Mouse (Mus musculus): Measurements from ENCODE around the gene Lrch3.
A peak's percentile ranks its signal among the peaks of the same experiment; 100 is the strongest.
"Not testable (repeated sequence)": the region's sequence is repeated elsewhere in the genome, so short reads cannot be mapped to it uniquely, and the experiment has no call there.

Gene Lrch3

DNA sequence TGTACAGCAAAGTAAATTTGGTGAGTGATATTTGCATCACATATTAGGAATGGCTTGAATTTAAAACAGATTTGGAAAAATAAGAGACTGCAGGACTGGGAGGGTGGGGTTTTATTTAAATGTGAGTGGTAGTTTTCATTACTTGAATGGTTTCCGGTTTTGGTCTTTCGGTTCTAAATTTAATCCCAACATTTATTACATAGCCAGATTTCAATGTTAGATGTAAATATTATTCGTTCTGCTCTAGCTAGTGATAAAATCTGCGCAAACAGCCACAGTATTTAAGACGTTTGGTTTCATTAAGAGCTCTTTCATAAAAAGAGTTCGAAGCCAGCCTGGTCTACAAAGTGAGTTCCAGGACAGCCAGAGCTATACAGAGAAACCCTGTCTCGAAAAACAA, 688 bp upstream of the Lrch3 start:
- no peak for DNase-seq (ENCODE audit: low read depth)

DNA sequence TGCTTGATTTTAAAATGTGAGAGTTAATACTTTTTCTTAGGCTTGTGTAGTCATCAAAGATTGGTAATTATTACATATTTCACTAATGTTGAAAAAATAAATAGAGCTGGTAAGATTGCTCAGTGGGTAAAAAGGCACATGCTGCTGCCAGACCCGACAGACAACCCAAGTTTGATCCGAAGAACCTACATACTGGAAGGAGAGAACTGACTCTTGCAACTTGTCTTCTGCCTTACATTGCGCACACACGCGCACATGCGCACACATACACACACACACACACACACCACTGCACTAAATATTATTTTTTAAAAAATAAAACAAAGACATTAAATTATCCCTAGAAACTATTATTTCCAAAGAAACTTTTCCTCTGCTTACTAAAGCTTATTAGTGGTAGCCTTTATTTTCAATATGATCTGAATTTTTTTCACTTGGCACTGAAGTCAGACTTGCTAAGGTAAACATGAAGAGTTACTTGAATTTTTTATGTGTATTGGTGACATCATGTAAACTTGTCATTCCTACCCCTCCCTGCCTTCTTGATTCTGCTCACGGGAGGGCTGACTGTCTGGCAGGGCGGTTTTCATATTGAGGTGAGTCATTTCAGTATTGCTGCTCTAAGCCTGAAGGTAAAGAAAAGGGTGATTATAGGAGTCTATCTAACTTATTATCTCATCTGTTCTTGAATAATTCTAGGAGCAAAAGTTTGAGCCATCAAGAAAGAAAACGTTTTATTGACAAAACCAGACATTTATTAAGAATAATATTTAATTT, 1.6 kb downstream of the Lrch3 start:
- no peak for DNase-seq (ENCODE audit: low read depth)

DNA sequence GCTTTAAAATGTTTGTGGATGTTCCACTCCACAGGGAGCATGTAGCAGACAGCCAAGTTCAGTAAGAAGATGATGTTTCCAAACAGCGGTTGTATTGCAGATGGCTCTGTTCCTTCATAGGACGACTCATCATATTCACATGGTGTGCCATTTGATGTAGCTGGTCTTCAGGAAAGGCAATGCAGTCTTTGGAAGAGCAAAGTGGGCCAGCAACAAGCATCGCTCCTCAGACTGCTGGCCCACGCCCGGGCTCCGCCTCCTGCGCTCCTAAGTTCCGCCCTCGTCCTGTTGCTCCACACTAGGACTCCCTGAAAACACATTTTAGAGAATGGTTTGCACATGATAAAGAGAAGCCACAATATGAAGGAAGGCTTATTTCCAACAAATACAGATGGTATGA, 12.7 kb downstream of the Lrch3 start:
- not testable (repeated sequence) for DNase-seq (ENCODE audit: low read depth)

- no peak for DNase-seq (ENCODE audit: low read depth)
Measured at GRCm38 (mm10) chr16:32927044-32927443, 13.1 kb downstream of the Lrch3 start.

- DNase-seq (ENCODE audit: low read depth) = no peak
Measured at GRCm38 (mm10) chr16:32929918-32930317, 16.0 kb downstream of the Lrch3 start.

DNA sequence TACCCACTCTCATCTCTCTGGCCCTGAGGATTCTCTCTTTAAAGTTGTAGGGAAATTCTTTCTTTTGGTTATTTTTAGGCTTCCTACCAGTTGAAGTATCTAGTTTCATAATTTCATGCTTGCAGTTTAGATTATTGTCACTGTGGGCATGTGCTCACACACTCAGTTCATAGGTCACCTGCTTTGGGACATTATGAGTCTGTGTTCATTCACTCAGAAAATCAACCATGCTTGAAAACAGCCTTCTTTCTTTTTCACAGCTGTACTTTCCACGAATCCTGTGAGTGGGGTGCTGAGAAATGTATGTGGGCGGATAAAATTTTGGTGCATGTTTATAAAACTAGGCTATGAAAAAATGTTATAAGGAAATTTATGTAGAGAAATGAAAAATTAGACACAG, 20.6 kb downstream of the Lrch3 start:
- no peak for DNase-seq (ENCODE audit: low read depth)

GRCm38 (mm10) chr16:32935088-32935487, 21.2 kb downstream of the Lrch3 start:
- no peak for DNase-seq (ENCODE audit: low read depth)

- DNase-seq (ENCODE audit: low read depth) = no peak
Measured at GRCm38 (mm10) chr16:32937358-32937757, 23.5 kb downstream of the Lrch3 start.

GRCm38 (mm10) chr16:32939301-32939700, 25.4 kb downstream of the Lrch3 start:
- not testable (repeated sequence) for DNase-seq (ENCODE audit: low read depth)

- DNase-seq (ENCODE audit: low read depth) = not testable (repeated sequence)
Measured at GRCm38 (mm10) chr16:32939716-32940115, 25.8 kb downstream of the Lrch3 start.

DNA sequence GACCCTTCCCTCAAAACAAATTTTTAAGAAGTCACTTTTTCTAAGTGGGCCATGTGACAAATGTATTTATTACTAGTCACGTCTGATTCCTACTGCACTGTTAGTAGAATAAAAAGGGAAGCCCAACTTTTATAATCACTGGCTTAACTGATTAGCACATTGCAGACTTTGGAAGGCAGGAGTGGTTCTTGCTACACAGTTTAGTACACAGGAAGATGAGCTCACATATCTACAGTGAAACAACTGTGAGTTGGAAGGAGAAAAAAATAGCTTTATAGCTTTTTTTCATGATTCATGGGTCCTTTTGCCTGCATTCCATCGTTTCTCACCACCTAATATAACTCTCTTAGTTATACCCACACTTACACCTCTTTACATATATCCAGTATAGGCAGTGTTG, 27.3 kb downstream of the Lrch3 start:
- DNase-seq (ENCODE audit: low read depth) = not testable (repeated sequence)

DNA sequence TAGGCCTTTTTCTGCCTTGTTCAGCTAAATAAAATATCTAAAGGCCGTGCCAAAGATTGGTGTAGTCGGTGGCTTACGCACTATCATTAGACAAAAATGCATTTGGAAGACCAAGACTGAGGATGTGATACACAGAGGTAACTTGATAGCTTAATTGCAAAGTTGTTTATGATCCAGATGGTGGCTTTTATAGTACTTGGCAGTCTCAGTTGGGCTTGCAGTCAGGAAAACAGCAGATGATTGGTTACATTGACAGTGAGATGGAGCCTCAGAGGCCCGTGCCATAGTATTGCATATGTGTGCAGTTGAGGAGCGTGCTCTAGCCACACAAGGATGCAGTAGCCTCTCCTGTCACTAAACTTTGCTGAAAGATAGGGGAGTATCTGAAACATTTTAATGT, 28.8 kb downstream of the Lrch3 start:
- DNase-seq (ENCODE audit: low read depth) = peak; percentile 50

DNA sequence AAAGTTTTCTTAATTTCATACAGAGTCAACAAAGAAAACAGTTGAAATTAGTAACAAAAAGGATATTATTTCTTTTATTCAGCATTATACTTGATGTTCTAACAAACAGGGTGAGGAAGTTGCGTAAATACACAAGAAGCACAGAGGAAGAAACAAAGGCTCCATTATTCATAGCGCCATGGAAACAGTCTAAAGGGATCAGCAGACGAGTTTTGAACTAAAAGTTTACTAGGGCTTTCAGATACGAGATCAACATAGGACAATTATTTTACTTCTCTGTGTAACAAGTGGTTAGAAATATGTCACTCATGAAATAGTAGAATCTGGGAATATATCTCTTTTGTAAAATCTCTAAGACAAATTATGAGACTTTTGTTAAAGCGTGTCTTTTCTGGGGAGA, 31.5 kb downstream of the Lrch3 start:
- no peak for DNase-seq (ENCODE audit: low read depth)

DNA sequence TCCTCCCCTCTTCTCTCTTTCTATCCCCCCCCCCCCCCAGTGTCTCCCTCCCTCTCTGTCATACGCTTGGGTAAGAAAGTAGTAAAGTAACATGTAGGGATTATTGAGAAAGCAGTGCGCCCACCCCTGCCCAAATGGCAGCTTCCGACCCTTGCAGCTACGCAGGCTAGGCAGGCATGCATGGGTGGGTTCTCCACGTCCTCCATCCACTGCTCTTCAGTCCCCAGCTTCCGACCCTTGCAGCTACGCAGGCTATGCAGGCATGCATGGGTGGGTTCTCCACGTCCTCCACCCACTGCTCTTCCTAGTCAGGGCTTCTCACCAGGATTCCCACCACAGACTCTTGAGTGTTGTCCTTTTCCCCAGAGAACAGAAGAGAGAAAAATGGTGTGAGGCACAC, 34.1 kb downstream of the Lrch3 start:
- DNase-seq (ENCODE audit: low read depth) = no peak

DNA sequence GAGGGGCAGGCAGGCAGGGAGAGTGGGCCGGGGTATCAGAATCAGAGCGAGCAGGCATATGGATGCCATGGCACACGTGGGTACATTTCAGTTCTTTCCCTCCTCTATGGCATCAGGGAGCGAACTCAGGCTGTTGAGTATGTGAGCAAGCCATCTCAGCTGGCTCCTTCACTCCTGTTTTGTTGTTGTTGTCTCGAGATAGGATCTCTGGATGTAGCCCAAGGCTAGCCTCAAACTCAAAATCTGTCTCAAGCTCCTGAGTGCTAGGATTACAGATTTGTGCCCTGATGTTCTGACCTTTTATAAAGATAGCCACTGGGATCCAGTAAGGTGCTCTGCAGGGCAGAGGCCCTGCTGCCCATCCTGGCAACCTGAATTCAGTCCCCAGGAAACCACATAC, 34.8 kb downstream of the Lrch3 start:
- DNase-seq (ENCODE audit: low read depth) = no peak

DNA sequence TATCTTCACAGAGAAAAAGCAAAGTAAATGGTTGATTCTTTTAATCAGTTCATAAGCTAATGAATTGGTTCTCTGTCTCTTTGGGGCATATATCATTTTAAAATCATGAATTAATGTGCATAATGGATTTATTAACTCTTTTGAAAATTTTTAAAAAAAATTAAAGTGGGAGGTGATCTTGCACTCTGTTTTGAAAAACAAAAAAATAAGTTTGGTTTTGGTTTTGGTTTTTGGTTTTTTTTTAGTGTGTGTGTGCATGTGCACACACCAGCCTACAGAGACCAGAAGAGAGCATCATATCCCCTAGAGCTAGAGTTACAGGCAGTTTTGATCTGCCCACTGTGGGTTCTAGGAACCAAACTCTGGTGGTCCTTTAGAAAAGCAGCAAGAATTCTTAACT, 35.4 kb downstream of the Lrch3 start:
- DNase-seq (ENCODE audit: low read depth) = no peak

- no peak for DNase-seq (ENCODE audit: low read depth)
Measured at GRCm38 (mm10) chr16:32951074-32951473, 37.2 kb downstream of the Lrch3 start.

- DNase-seq (ENCODE audit: low read depth) = no peak
Measured at GRCm38 (mm10) chr16:32953806-32954205, 39.9 kb downstream of the Lrch3 start.

DNA sequence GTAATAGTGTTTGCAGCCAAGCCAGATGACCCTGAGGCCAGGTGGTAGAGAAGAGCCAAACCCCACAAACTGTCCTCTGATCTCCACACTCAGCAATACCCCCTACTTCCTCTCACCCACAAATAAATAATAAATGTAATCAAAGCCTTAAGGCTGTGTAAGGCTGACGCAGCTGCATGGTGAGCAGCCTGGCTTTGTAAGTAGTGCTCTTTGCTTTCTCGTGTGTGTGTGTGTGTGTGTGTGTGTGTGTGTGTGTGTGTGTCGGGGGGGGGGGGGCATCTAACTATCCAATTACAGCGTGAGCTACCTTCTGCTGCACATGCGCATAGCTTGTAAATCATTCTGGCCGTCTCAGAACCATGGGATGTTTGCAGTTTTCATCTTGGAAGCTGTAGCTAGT, 40.4 kb downstream of the Lrch3 start:
- DNase-seq (ENCODE audit: low read depth) = no peak

DNA sequence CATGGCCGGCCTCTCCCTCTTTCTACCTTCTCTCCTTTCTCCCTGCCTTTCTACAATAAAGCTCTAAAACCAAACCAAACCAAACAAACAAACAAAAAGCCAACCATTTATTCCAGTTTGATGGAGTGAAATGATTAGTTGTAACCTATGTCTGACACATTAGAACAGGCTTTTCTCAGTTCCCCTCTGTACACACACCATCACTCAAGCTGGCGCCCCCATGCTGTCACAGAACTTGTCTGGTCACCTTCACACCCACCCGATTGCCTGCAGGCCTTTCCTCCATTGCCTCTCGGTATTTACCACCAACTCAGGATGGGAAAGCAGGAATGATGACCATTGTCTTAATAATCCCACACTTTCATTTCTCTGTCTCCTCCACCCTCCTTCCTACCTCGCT, 43.0 kb downstream of the Lrch3 start:
- DNase-seq (ENCODE audit: low read depth) = no peak

- DNase-seq (ENCODE audit: low read depth) = no peak
Measured at GRCm38 (mm10) chr16:32972535-32972934, 58.6 kb downstream of the Lrch3 start.

GRCm38 (mm10) chr16:32973047-32973446, 59.1 kb downstream of the Lrch3 start:
- no peak for DNase-seq (ENCODE audit: low read depth)

DNA sequence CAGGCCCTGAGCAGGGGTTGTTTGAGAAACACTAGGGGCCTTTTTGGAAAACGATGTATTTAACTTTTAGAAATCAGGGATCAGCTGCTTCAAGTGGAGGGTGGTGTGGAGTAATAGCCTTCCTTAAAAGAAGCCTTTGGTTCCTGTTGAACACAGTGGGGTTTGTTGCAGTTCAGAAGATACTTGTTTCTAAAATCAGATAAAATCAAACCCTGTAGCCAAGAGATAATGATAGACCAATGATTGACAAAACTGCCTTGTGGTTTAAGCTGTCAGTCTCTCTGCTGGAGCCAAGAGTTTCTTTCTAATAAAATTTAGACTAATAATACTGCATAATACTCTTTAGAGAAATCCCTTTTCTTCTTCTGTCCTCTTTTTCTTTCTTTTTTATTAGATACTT, 66.3 kb downstream of the Lrch3 start:
- DNase-seq (ENCODE audit: low read depth) = no peak

DNA sequence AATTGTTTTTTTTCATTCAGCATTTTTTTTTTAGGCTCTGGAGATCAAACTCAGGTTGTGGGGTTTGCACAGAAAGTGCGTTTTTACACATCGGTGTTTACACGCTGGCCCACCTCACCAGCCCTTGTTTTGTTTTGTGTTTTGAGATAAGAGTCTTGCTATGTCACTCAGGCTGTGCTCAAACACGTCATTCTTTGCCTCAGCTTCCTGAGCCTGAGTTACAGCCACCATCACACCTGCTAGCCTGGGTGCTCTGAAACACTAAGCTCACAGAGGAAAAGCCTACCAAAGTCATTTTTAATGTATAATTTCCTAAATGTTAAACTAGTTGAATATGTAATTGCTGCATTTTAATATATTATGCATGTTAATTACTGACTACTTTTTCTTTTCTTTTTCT, 67.5 kb downstream of the Lrch3 start:
- no peak for DNase-seq (ENCODE audit: low read depth)

Data from fibroblast of lung, adult 2 months (primary cell).